Mouse (Mus musculus): ENCODE results near the gene Ky. TPM values are rescaled to one million over a fixed set of nuclear protein-coding genes. Genes with fewer than 3 reads are reported as not detected.

Gene Ky
- total RNA-seq, 1 experiment, result 0.04 TPM

DNA sequence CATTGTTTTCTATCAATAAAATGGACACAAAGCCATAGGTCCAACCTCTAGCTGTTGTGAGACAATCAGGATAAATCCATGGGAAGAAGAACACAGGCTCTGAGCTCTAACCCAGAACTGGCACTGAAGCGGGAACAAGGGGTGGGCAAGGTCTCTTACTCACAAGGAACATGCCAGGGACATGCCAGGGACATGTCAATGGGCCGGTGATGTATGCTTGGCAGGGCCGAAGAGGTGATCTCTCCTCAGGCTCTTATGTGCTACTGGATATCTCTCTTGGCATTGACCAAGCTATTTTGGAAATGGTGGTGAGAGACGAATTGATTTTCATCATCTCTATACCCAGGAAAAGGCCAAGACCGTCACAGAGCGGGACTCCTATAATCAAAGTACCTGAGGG is 6.8 kb upstream of the Ky start:
- no peak overlapping the region for H3K27ac ChIP-seq (ENCODE audit: insufficient read depth, low read depth, low read length, poor library complexity, severe bottlenecking)
- in situ Hi-C loops (cut with MboI; ENCODE audit: low sequenced_read_pairs in 2 of 2, unreplicated experiment in 2 of 2), result no loop called here
- TF ChIP-seq ZNF384 (IDR thresholded peaks at IDR 0.05; ENCODE audit: low read depth, low read length), result no peak
- no peak for TF ChIP-seq HCFC1 (IDR thresholded peaks at IDR 0.05; ENCODE audit: borderline replicate concordance, insufficient read depth, low read length)
- no peak for TF ChIP-seq MAFK (IDR thresholded peaks at IDR 0.05; ENCODE audit: insufficient read depth, low read depth, low read length)
- TF ChIP-seq CHD2 (IDR thresholded peaks at IDR 0.05; ENCODE audit: low read depth, low read length), result no peak
- no peak for TF ChIP-seq ZC3H11A (IDR thresholded peaks at IDR 0.05; ENCODE audit: borderline replicate concordance, low read depth, low read length)
- no peaks in the 10 kb centered on the region for H3K36me3 ChIP-seq (ENCODE audit: control insufficient read depth, insufficient read depth, low read length, poor library complexity, severe bottlenecking)
- no peak overlapping the region for H3K4me3 ChIP-seq (ENCODE audit: insufficient read depth in 1 of 2, low read depth in 1 of 2, low read length in 2 of 2, poor library complexity in 1 of 2, severe bottlenecking in 1 of 2)
- no peak overlapping the region for H3K9ac ChIP-seq (ENCODE audit: insufficient read depth, low read depth, low read length, poor library complexity, severe bottlenecking)
- no peaks in the 10 kb centered on the region for H3K4me1 ChIP-seq (ENCODE audit: control insufficient read depth in 2 of 2, insufficient read depth in 2 of 2, low read length in 2 of 2, poor library complexity in 1 of 2)
- no peak for DNase-seq (ENCODE audit: low read depth, low spot score)
- H3K9me3 ChIP-seq (ENCODE audit: control insufficient read depth, insufficient read depth, low read depth, low read length), result no peaks in the 10 kb centered on the region

GRCm38 (mm10) chr9:102499266-102499665 is 6.3 kb upstream of the Ky start:
- Histone ChIP-seq H3K36me3 (ENCODE audit: control insufficient read depth, insufficient read depth, low read length, poor library complexity, severe bottlenecking) (no peaks in the 10 kb centered on the region), H3K4me1 (ENCODE audit: control insufficient read depth in 2 of 2, insufficient read depth in 2 of 2, low read length in 2 of 2, poor library complexity in 1 of 2) (no peaks in the 10 kb centered on the region), H3K27ac (ENCODE audit: insufficient read depth, low read depth, low read length, poor library complexity, severe bottlenecking) (no peak overlapping the region), H3K9me3 (ENCODE audit: control insufficient read depth, insufficient read depth, low read depth, low read length) (no peaks in the 10 kb centered on the region), H3K4me3 (ENCODE audit: insufficient read depth in 1 of 2, low read depth in 1 of 2, low read length in 2 of 2, poor library complexity in 1 of 2, severe bottlenecking in 1 of 2) (no peak overlapping the region), H3K9ac (ENCODE audit: insufficient read depth, low read depth, low read length, poor library complexity, severe bottlenecking) (no peak overlapping the region)
- in situ Hi-C loops (cut with MboI; ENCODE audit: low sequenced_read_pairs in 2 of 2, unreplicated experiment in 2 of 2), result no loop called here
- DNase-seq (ENCODE audit: low read depth, low spot score), result no peak
- TF ChIP-seq ZC3H11A (IDR thresholded peaks at IDR 0.05; ENCODE audit: borderline replicate concordance, low read depth, low read length) (no peak), HCFC1 (IDR thresholded peaks at IDR 0.05; ENCODE audit: borderline replicate concordance, insufficient read depth, low read length) (no peak), MAFK (IDR thresholded peaks at IDR 0.05; ENCODE audit: insufficient read depth, low read depth, low read length) (no peak), ZNF384 (IDR thresholded peaks at IDR 0.05; ENCODE audit: low read depth, low read length) (no peak), CHD2 (IDR thresholded peaks at IDR 0.05; ENCODE audit: low read depth, low read length) (no peak)

- in situ Hi-C loops (cut with MboI; ENCODE audit: low sequenced_read_pairs in 2 of 2, unreplicated experiment in 2 of 2), result no loop called here
- TF ChIP-seq HCFC1 (IDR thresholded peaks at IDR 0.05; ENCODE audit: borderline replicate concordance, insufficient read depth, low read length) (no peak), CHD2 (IDR thresholded peaks at IDR 0.05; ENCODE audit: low read depth, low read length) (no peak), ZC3H11A (IDR thresholded peaks at IDR 0.05; ENCODE audit: borderline replicate concordance, low read depth, low read length) (no peak)
These were observed 5.8 kb upstream of the Ky start for GRCm38 (mm10) chr9:102499746-102500145.

DNA sequence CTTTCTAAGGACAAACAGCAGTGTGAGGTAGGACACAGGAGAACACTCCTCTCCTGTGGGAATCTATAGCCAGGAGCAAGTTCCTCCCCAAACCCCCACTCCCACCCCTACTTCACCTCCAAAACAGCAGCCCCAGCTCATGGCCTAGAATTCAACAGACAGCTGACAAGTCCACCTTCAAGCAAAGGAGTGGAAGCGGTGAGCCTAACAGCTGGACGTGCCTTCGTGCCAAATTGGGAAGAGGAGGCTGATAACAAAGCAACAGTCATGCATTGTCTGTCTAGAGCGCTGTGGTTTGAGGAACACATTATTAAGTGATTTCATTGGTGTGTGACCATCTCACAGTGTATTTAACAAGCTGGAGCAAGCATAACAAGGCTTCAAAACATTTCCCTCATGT is 4.4 kb upstream of the Ky start:
- TF ChIP-seq ZC3H11A (IDR thresholded peaks at IDR 0.05; ENCODE audit: borderline replicate concordance, low read depth, low read length), result no peak
- no peak for TF ChIP-seq MAFK (IDR thresholded peaks at IDR 0.05; ENCODE audit: insufficient read depth, low read depth, low read length)
- TF ChIP-seq ZNF384 (IDR thresholded peaks at IDR 0.05; ENCODE audit: low read depth, low read length), result no peak
- no peak for TF ChIP-seq HCFC1 (IDR thresholded peaks at IDR 0.05; ENCODE audit: borderline replicate concordance, insufficient read depth, low read length)
- no peak for TF ChIP-seq CHD2 (IDR thresholded peaks at IDR 0.05; ENCODE audit: low read depth, low read length)
- in situ Hi-C loops (cut with MboI; ENCODE audit: low sequenced_read_pairs in 2 of 2, unreplicated experiment in 2 of 2), result no loop called here
- no peaks in the 10 kb centered on the region for H3K4me1 ChIP-seq (ENCODE audit: control insufficient read depth in 2 of 2, insufficient read depth in 2 of 2, low read length in 2 of 2, poor library complexity in 1 of 2)
- DNase-seq (ENCODE audit: low read depth, low spot score), result no peak
- H3K9me3 ChIP-seq (ENCODE audit: control insufficient read depth, insufficient read depth, low read depth, low read length), result no peaks in the 10 kb centered on the region
- H3K27ac ChIP-seq (ENCODE audit: insufficient read depth, low read depth, low read length, poor library complexity, severe bottlenecking), result no peak overlapping the region
- H3K4me3 ChIP-seq (ENCODE audit: insufficient read depth in 1 of 2, low read depth in 1 of 2, low read length in 2 of 2, poor library complexity in 1 of 2, severe bottlenecking in 1 of 2), result no peak overlapping the region
- no peak overlapping the region for H3K9ac ChIP-seq (ENCODE audit: insufficient read depth, low read depth, low read length, poor library complexity, severe bottlenecking)
- H3K36me3 ChIP-seq (ENCODE audit: control insufficient read depth, insufficient read depth, low read length, poor library complexity, severe bottlenecking), result no peaks in the 10 kb centered on the region

More at GRCm38 (mm10) chr9:102499746-102500145, 5.8 kb upstream of the Ky start:
- no peak for DNase-seq (ENCODE audit: low read depth, low spot score)
- Histone ChIP-seq H3K36me3 (ENCODE audit: control insufficient read depth, insufficient read depth, low read length, poor library complexity, severe bottlenecking) (no peaks in the 10 kb centered on the region), H3K9me3 (ENCODE audit: control insufficient read depth, insufficient read depth, low read depth, low read length) (no peaks in the 10 kb centered on the region), H3K9ac (ENCODE audit: insufficient read depth, low read depth, low read length, poor library complexity, severe bottlenecking) (no peak overlapping the region), H3K4me1 (ENCODE audit: control insufficient read depth in 2 of 2, insufficient read depth in 2 of 2, low read length in 2 of 2, poor library complexity in 1 of 2) (no peaks in the 10 kb centered on the region), H3K4me3 (ENCODE audit: insufficient read depth in 1 of 2, low read depth in 1 of 2, low read length in 2 of 2, poor library complexity in 1 of 2, severe bottlenecking in 1 of 2) (no peak overlapping the region), H3K27ac (ENCODE audit: insufficient read depth, low read depth, low read length, poor library complexity, severe bottlenecking) (no peak overlapping the region)

GRCm38 (mm10) chr9:102502015-102502633 is 3.4 kb upstream of the Ky start:
- no peaks in the 10 kb centered on the region for H3K4me1 ChIP-seq (ENCODE audit: control insufficient read depth in 2 of 2, insufficient read depth in 2 of 2, low read length in 2 of 2, poor library complexity in 1 of 2)
- H3K36me3 ChIP-seq (ENCODE audit: control insufficient read depth, insufficient read depth, low read length, poor library complexity, severe bottlenecking), result no peaks in the 10 kb centered on the region
- no peak overlapping the region for H3K4me3 ChIP-seq (ENCODE audit: insufficient read depth in 1 of 2, low read depth in 1 of 2, low read length in 2 of 2, poor library complexity in 1 of 2, severe bottlenecking in 1 of 2)
- H3K27ac ChIP-seq (ENCODE audit: insufficient read depth, low read depth, low read length, poor library complexity, severe bottlenecking), result no peak overlapping the region
- TF ChIP-seq MAFK (IDR thresholded peaks at IDR 0.05; ENCODE audit: insufficient read depth, low read depth, low read length) (no peak), HCFC1 (IDR thresholded peaks at IDR 0.05; ENCODE audit: borderline replicate concordance, insufficient read depth, low read length) (no peak), ZNF384 (IDR thresholded peaks at IDR 0.05; ENCODE audit: low read depth, low read length) (no peak), ZC3H11A (IDR thresholded peaks at IDR 0.05; ENCODE audit: borderline replicate concordance, low read depth, low read length) (no peak), CHD2 (IDR thresholded peaks at IDR 0.05; ENCODE audit: low read depth, low read length) (no peak)
- no peak overlapping the region for H3K9ac ChIP-seq (ENCODE audit: insufficient read depth, low read depth, low read length, poor library complexity, severe bottlenecking)
- in situ Hi-C loops (cut with MboI; ENCODE audit: low sequenced_read_pairs in 2 of 2, unreplicated experiment in 2 of 2), result no loop called here
- DNase-seq (ENCODE audit: low read depth, low spot score), result no peak
- no peaks in the 10 kb centered on the region for H3K9me3 ChIP-seq (ENCODE audit: control insufficient read depth, insufficient read depth, low read depth, low read length)

Measured in ES-E14 (cell line).